Mouse (Mus musculus) neural tube, embryonic 11.5 days (tissue): Measurements from ENCODE around the gene 9530068E07Rik. TPM values are rescaled to one million over a fixed set of nuclear protein-coding genes. Genes with fewer than 3 reads are reported as not detected.
A peak's percentile ranks its signal among the peaks of the same experiment; 100 is the strongest.

Experiments used
- ATAC-seq: fragments of 200-750 bp; cut with Nextera tagmentation; 2 replicates; pipeline ENCODE4 v1.8.0; 2017; ENCODE audit warnings: moderate number of reproducible peaks, mild to moderate bottlenecking, moderate TSS enrichment, moderate library complexity; ENCODE audit not compliant: insufficient read depth, low FRiP score, low TSS enrichment
- DNase-seq: peaks from one replicate; pipeline ENCODE4 v3.0.0-alpha.2; 2015; ENCODE audit warnings: low spot score
- H3K27ac ChIP-seq: fragments of 300-500 bp; sonication (generic); 2 replicates; pipeline ENCODE4 v1.5.1; 2014; ENCODE audit warnings: low read depth, mild to moderate bottlenecking, low read length
- H3K27me3 ChIP-seq: fragments of 300-500 bp; sonication (generic); 2 replicates; pipeline ENCODE4 v1.6.1; 2014; ENCODE audit warnings: mild to moderate bottlenecking, low read length, mixed read lengths; ENCODE audit not compliant: control insufficient read depth, insufficient read depth
- H3K36me3 ChIP-seq: fragments of 300-500 bp; sonication (generic); 2 replicates; pipeline ENCODE4 v1.6.1; 2014; ENCODE audit warnings: mild to moderate bottlenecking, low read length, moderate library complexity, mixed read lengths; ENCODE audit not compliant: control insufficient read depth, insufficient read depth
- H3K4me1 ChIP-seq: fragments of 300-500 bp; sonication (generic); 2 replicates; pipeline ENCODE4 v1.6.1; 2014; ENCODE audit warnings: low read length, mixed read lengths; ENCODE audit not compliant: control insufficient read depth, insufficient read depth
- H3K4me2 ChIP-seq: fragments of 300-500 bp; sonication (generic); 2 replicates; pipeline ENCODE4 v1.6.1; 2014; ENCODE audit warnings: low read depth, mild to moderate bottlenecking, moderate library complexity
- H3K4me3 ChIP-seq: fragments of 300-500 bp; sonication (generic); 2 replicates; pipeline ENCODE4 v1.5.1; 2014; ENCODE audit warnings: low read depth, low read length
- H3K9ac ChIP-seq: fragments of 300-500 bp; sonication (generic); 2 replicates; pipeline ENCODE4 v1.6.1; 2014; ENCODE audit warnings: mild to moderate bottlenecking, low read length
- H3K9me3 ChIP-seq: fragments of 300-500 bp; sonication (generic); 2 replicates; pipeline ENCODE4 v1.6.1; 2016; ENCODE audit warnings: low read length; ENCODE audit not compliant: control insufficient read depth
- WGBS: fragments of 180-500 bp; shearing (Covaris S2); extraction: QIAGEN DNeasy Blood & Tissue Kit; methylation state at CpG from one replicate; pipeline ENCODE4 v1.1.7; 2014; 5-methylcytosine and 5-hydroxymethylcytosine counted together
- polyA plus RNA-seq: library from polyadenylated mRNA; unstranded; fragments of >200 nt; fragmentation: Nextera tagmentation; extraction: Ambion mirVana; gene quantifications from 2 replicates; pipeline ENCODE4 v1.2.1, GENCODE M21; 2014

The 9530068E07Rik gene
- polyA plus RNA-seq, 1 experiment from 2014 or later: 185 TPM

DNA sequence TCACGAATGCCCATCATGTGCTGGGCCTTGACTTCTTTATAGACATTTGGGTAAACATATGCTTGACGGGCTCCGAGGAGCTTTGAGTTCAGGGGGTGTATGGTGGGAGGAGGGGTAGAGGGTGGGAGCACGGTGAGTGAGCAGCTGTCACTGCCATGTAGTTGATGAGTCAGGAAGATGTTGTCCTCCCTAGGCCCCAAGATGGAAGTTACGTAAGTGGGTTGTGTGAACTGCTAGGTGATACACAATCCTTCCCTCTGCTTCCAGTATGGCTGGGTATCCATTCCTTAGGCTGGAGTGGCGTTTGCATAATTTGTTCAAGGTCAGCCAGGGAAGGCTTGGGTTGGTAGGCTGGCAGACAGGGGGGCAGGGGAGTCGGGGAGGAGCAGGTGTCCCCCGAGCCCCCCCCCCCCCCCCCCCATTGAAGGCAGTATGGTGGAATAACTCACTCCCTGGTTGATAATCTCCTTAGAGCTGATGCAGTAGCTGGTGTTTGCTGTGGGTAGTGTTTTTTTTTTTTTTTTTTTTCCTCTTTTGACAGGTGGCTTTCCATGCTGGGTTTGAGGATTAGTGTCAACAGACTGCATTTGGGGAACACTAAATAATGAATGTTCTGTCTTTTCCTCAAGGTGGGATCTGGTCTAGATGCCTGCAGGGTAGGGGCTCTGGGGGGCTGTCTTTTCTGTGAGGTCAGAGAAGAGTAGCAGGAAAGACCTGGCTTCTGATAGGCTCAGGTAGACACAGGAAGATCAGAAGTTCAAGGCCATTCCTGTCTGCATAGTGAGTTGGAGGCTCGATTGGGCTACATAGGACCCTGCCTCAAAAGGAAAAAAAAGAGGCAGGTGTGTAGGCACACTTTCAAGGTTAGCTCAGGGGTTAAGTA lies 26.7 kb upstream of the 9530068E07Rik start:
- WGBS: 87% methylated on average over 9 of the region's 9 CpGs
- Histone ChIP-seq H3K36me3 (no peaks in the 10 kb centered on the region), H3K27ac (no peak overlapping the region), H3K9me3 (no peaks in the 10 kb centered on the region), H3K4me2 (no peak overlapping the region), H3K9ac (no peak overlapping the region), H3K4me1 (0 out of 2 replicates have a peak, but pooled peaks cover 7% of the 10 kb centered on the region), H3K27me3 (no peaks in the 10 kb centered on the region), H3K4me3 (no peak overlapping the region)
- no peak for DNase-seq
- ATAC-seq: no peak

GRCm38 (mm10) chr11:52370135-52370452 lies 26.1 kb upstream of the 9530068E07Rik start:
- DNase-seq: no peak
- no peaks in the 10 kb centered on the region for H3K27me3 ChIP-seq
- H3K9me3 ChIP-seq: no peaks in the 10 kb centered on the region
- no peak overlapping the region for H3K4me2 ChIP-seq
- 97% methylated on average over 2 of the region's 2 CpGs for WGBS
- no peak overlapping the region for H3K4me3 ChIP-seq
- no peak for ATAC-seq
- no peak overlapping the region for H3K27ac ChIP-seq
- H3K36me3 ChIP-seq: no peaks in the 10 kb centered on the region; the same call in 1 of the 2 replicates
- no peak overlapping the region for H3K9ac ChIP-seq
- H3K4me1 ChIP-seq: 0 out of 2 replicates have a peak, but pooled peaks cover 4% of the 10 kb centered on the region

GRCm38 (mm10) chr11:52370538-52370937 lies 25.7 kb upstream of the 9530068E07Rik start:
- H3K9ac ChIP-seq: no peak overlapping the region
- H3K4me1 ChIP-seq: 0 out of 2 replicates have a peak, but pooled peaks cover 3% of the 10 kb centered on the region
- ATAC-seq (no peak), DNase-seq (no peak)
- no peaks in the 10 kb centered on the region; the same call in 1 of the 2 replicates for H3K36me3 ChIP-seq
- 63% methylated on average over 2 of the region's 2 CpGs for WGBS
- no peaks in the 10 kb centered on the region for H3K9me3 ChIP-seq
- H3K4me2 ChIP-seq: no peak overlapping the region
- H3K27me3 ChIP-seq: no peaks in the 10 kb centered on the region
- H3K27ac ChIP-seq: no peak overlapping the region
- H3K4me3 ChIP-seq: no peak overlapping the region

- Histone ChIP-seq H3K27ac (no peak overlapping the region), H3K36me3 (peaks cover 9% of the 10 kb centered on the region), H3K4me2 (no peak overlapping the region), H3K4me3 (no peak overlapping the region), H3K27me3 (no peaks in the 10 kb centered on the region), H3K4me1 (0 out of 2 replicates have a peak, but pooled peaks cover 3% of the 10 kb centered on the region), H3K9ac (no peak overlapping the region), H3K9me3 (no peaks in the 10 kb centered on the region)
- ATAC-seq (no peak), DNase-seq (no peak)
- 82% methylated on average over 7 of the region's 7 CpGs for WGBS
Measured at GRCm38 (mm10) chr11:52373841-52374240, 22.4 kb upstream of the 9530068E07Rik start.

GRCm38 (mm10) chr11:52374340-52374739 lies 21.9 kb upstream of the 9530068E07Rik start:
- Histone ChIP-seq H3K36me3 (peaks cover 9% of the 10 kb centered on the region), H3K4me2 (no peak overlapping the region), H3K4me3 (no peak overlapping the region), H3K4me1 (0 out of 2 replicates have a peak, but pooled peaks cover 3% of the 10 kb centered on the region), H3K27me3 (no peaks in the 10 kb centered on the region), H3K27ac (no peak overlapping the region), H3K9ac (no peak overlapping the region), H3K9me3 (no peaks in the 10 kb centered on the region)
- DNase-seq (peak; percentile 61), ATAC-seq (no peak)
- WGBS: 63% methylated on average over 6 of the region's 6 CpGs

DNA sequence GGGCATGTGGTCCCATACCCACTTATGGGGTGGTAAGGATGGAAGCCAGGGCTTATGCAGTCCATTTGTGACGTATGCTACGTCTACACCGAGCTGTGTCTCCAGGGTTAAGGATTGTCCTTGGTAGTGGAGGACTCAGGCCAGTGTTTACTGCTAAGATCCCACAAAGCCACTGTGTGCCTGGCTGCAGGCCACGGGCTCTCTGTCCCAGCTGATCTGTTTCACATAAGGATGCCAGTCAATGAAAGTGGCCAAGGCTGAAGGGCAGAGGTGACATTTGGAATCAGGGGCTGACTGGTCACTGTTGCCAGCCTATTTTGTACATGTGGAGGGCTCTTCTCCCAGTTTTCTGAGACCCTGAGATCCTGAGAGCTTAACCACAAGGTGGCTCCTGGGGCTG lies 18.6 kb upstream of the 9530068E07Rik start:
- no peak overlapping the region for H3K27ac ChIP-seq
- H3K27me3 ChIP-seq: no peaks in the 10 kb centered on the region
- H3K9me3 ChIP-seq: no peaks in the 10 kb centered on the region
- no peak for ATAC-seq
- peaks cover 11% of the 10 kb centered on the region for H3K36me3 ChIP-seq
- no peak overlapping the region for H3K4me2 ChIP-seq
- no peak for DNase-seq
- 94% methylated on average over 4 of the region's 4 CpGs for WGBS
- H3K4me1 ChIP-seq: no peaks in the 10 kb centered on the region
- H3K4me3 ChIP-seq: no peak overlapping the region
- no peak overlapping the region for H3K9ac ChIP-seq

- Histone ChIP-seq H3K9me3 (no peaks in the 10 kb centered on the region), H3K27me3 (no peaks in the 10 kb centered on the region), H3K4me2 (no peak overlapping the region), H3K36me3 (peaks cover 13% of the 10 kb centered on the region), H3K4me1 (no peaks in the 10 kb centered on the region), H3K4me3 (no peak overlapping the region), H3K9ac (no peak overlapping the region), H3K27ac (no peak overlapping the region)
- WGBS: 91% methylated on average over 3 of the region's 3 CpGs
- DNase-seq: no peak
- no peak for ATAC-seq
Measured at GRCm38 (mm10) chr11:52379241-52379640, 17.0 kb upstream of the 9530068E07Rik start.

DNA sequence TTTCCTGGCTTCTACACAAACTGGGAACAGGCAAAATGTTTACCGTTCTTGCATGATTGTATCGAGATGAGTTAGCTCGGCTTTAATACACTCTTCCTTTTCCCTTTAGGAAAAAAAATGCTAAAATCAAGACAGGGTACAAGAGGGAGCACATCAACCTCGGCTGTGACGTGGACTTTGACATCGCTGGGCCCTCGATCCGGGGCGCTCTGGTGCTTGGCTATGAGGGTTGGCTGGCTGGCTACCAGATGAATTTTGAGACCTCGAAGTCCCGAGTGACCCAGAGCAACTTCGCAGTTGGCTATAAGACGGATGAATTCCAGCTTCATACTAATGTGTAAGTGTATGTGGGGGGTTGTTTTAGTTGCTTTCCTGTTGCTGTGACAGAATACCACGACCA lies 12.5 kb upstream of the 9530068E07Rik start:
- Histone ChIP-seq H3K9ac (no peak overlapping the region), H3K27ac (no peak overlapping the region), H3K4me2 (no peak overlapping the region), H3K36me3 (peaks cover 15% of the 10 kb centered on the region), H3K9me3 (no peaks in the 10 kb centered on the region), H3K4me3 (no peak overlapping the region), H3K27me3 (no peaks in the 10 kb centered on the region), H3K4me1 (no peaks in the 10 kb centered on the region)
- ATAC-seq (no peak), DNase-seq (no peak)
- 95% methylated on average over 14 of the region's 14 CpGs for WGBS

GRCm38 (mm10) chr11:52384667-52385066 lies 11.6 kb upstream of the 9530068E07Rik start:
- peaks cover 13% of the 10 kb centered on the region for H3K36me3 ChIP-seq

More at GRCm38 (mm10) chr11:52384667-52385066, 11.6 kb upstream of the 9530068E07Rik start:
- H3K4me2 ChIP-seq: no peak overlapping the region
- ATAC-seq (no peak), DNase-seq (no peak)
- H3K27me3 ChIP-seq: no peaks in the 10 kb centered on the region
- H3K4me1 ChIP-seq: no peaks in the 10 kb centered on the region
- no peaks in the 10 kb centered on the region for H3K9me3 ChIP-seq
- 57% methylated on average over 3 of the region's 3 CpGs for WGBS
- no peak overlapping the region for H3K4me3 ChIP-seq
- H3K27ac ChIP-seq: no peak overlapping the region
- H3K9ac ChIP-seq: no peak overlapping the region
